Mouse (Mus musculus) liver, adult 10 weeks (tissue): ENCODE data around the gene Crmp1. TPM values are rescaled to one million over a fixed set of nuclear protein-coding genes. Genes with fewer than 3 reads are reported as not detected.

ENCODE experiments used
- polyA plus RNA-seq: library from polyadenylated mRNA; stranded (reverse); fragments of 350-450 nt; fragmentation: Illumina TruSeq; extraction: RNeasy Lipid Tissue Mini Kit (QIAGEN cat#74804); gene quantifications from one replicate; pipeline ENCODE4 v1.2.3, GENCODE M21; 2014; ENCODE audit warnings: low read depth, low replicate concordance

The Crmp1 gene
- polyA plus RNA-seq: not detected

GRCm38 (mm10) chr5:37241651-37242151 is at the start of gene Crmp1:
TSS of gene Crmp1 (plus strand) at chr5:37241940.

GRCm38 (mm10) chr5:37336485-37337105 is 94.9 kb downstream of the Crmp1 start, which contains the start of gene Evc:
TSS of gene Evc (minus strand) at chr5:37336894.

GRCm38 (mm10) chr5:37338288-37338687 is 96.5 kb downstream of the Crmp1 start, which contains the start of gene Evc2:
TSS of gene Evc2 (plus strand) at chr5:37338499.

Other genes with a start within 250 kb of the Crmp1 start
- gene Gm1043, start 156.6 kb upstream of the Crmp1 start, polyA plus RNA-seq: not detected
- gene Evc, start 95.0 kb downstream of the Crmp1 start, polyA plus RNA-seq: 1.1 TPM
- gene Evc2, start 96.6 kb downstream of the Crmp1 start, polyA plus RNA-seq: 0.48 TPM